Comparison of ENCODE assay signal across 13 mouse cellular contexts in the genomic region with DNA sequence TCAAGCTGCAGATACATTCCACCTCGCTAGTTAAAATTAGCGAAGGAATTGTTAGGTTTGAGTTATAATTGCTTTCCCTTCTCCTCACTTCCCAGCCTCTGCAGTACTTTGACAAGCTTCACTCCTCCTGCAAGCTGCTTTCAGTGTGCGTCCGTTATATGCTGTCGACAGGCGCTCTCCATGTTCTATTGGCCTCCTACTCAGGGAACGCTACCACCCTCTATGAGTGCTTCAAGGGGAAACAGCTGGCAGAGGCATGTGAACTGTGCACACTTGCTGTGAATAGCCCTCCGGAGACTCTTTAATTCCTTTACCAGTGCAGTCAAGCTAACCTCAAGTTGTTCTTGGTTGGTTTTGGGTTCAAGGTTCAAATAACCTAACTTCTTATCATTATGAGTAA. TPM values are rescaled to one million over a fixed set of nuclear protein-coding genes. Genes with fewer than 3 reads are reported as not detected.
DNase-seq lines count a peak whose midpoint lies in the region; ATAC-seq and TF ChIP-seq lines count a peak whose summit lies in the region.
"Had no signal": no experiment of that assay in that cellular context is flagged by ENCODE, and none has a peak within 500 bp of the region (broad histone marks: within the 10 kb centered on the region; RNA-seq: fewer than 3 reads in every experiment).

No protein-coding gene starts in this region.

- no peaks in the 10 kb centered on the region for H3K27me3 ChIP-seq in kidney, postnatal 0 days (ENCODE audit: insufficient read depth, low read length)
- no peaks in the 10 kb centered on the region for H3K27me3 ChIP-seq in kidney, embryonic 14.5 days (ENCODE audit: control insufficient read depth, insufficient read depth, low read length)
- 0 out of 2 replicates have a peak, but pooled peaks cover 2% of the 10 kb centered on the region for H3K27me3 ChIP-seq in limb, embryonic 12.5 days
- H3K27me3 ChIP-seq: embryonic facial prominence, embryonic 15.5 days had no signal

- H3K27ac ChIP-seq in kidney, postnatal 0 days, result no peak overlapping the region
- no peak overlapping the region for H3K27ac ChIP-seq in kidney, embryonic 14.5 days (ENCODE audit: low read depth, low read length)
- H3K27ac ChIP-seq in limb, embryonic 12.5 days, result no peak overlapping the region
- H3K27ac ChIP-seq: embryonic facial prominence, embryonic 15.5 days had no signal

- no peaks in the 10 kb centered on the region for H3K9me3 ChIP-seq in kidney, postnatal 0 days (replicated peaks; ENCODE audit: low read length)
- no peaks in the 10 kb centered on the region for H3K9me3 ChIP-seq in kidney, embryonic 14.5 days (ENCODE audit: control insufficient read depth, low read length)
- no peaks in the 10 kb centered on the region for H3K9me3 ChIP-seq in limb, embryonic 12.5 days
- H3K9me3 ChIP-seq: embryonic facial prominence, embryonic 15.5 days had no signal

- peak; percentile 8 for DNase-seq in kidney, postnatal 0 days (ENCODE audit: low spot score)
- peak; percentile 76 for DNase-seq in brain, adult 2 months (ENCODE audit: low read depth, low spot score)
- DNase-seq in embryo, embryonic 11 days, result peak; percentile 41
- DNase-seq in spleen, postnatal 10 days (ENCODE audit: low spot score in 2 of 2), result no peak
- no peak for DNase-seq in ovary, adult 18-20 months (ENCODE audit: low spot score)
- DNase-seq: cerebellum, adult 8-10 months; kidney, postnatal 14 days; liver, postnatal 0 days; thymus, postnatal 36 days had no signal

- H3K9ac ChIP-seq in kidney, postnatal 0 days (ENCODE audit: low read depth, low read length), result no peak overlapping the region
- H3K9ac ChIP-seq in kidney, embryonic 14.5 days (ENCODE audit: low read depth, low read length), result no peak overlapping the region
- H3K9ac ChIP-seq in limb, embryonic 12.5 days (replicated peaks), result no peak overlapping the region
- H3K9ac ChIP-seq: embryonic facial prominence, embryonic 15.5 days; liver, postnatal 0 days had no signal

- 56% methylated on average over 8 of the region's 8 CpGs for WGBS in kidney, postnatal 0 days
- 55% methylated on average over 8 of the region's 8 CpGs for WGBS in kidney, embryonic 14.5 days
- WGBS in limb, embryonic 12.5 days, result 30% methylated on average over 8 of the region's 8 CpGs

- no peak for ATAC-seq in kidney, postnatal 0 days (replicated peaks; ENCODE audit: low FRiP score, low read depth)
- ATAC-seq in kidney, embryonic 14.5 days (ENCODE audit: low FRiP score, low TSS enrichment), result no peak
- 0 out of 2 replicates have a peak, but pooled peaks have one; percentile 42 for ATAC-seq in limb, embryonic 12.5 days (ENCODE audit: insufficient number of reproducible peaks, insufficient read depth, low FRiP score, low TSS enrichment, low read depth)
- ATAC-seq: hindbrain, embryonic 16.5 days; liver, postnatal 0 days had no signal

- no peaks in the 10 kb centered on the region for H3K4me1 ChIP-seq in kidney, postnatal 0 days (replicated peaks; ENCODE audit: insufficient read depth, low read length)
- no peaks in the 10 kb centered on the region for H3K4me1 ChIP-seq in kidney, embryonic 14.5 days (ENCODE audit: control insufficient read depth, insufficient read depth, low read length)
- H3K4me1 ChIP-seq in limb, embryonic 12.5 days (replicated peaks), result peaks cover 17% of the 10 kb centered on the region
- H3K4me1 ChIP-seq: embryonic facial prominence, embryonic 15.5 days had no signal

- no peak overlapping the region for H3K4me3 ChIP-seq in kidney, postnatal 0 days (replicated peaks; ENCODE audit: low read depth, low read length)
- H3K4me3 ChIP-seq in kidney, embryonic 14.5 days (ENCODE audit: low read length), result no peak overlapping the region
- H3K4me3 ChIP-seq in limb, embryonic 12.5 days (replicated peaks), result no peak overlapping the region
- H3K4me3 ChIP-seq: embryonic facial prominence, embryonic 15.5 days had no signal

- 0 out of 2 replicates have a peak, but pooled peaks cover 3% of the 10 kb centered on the region for H3K36me3 ChIP-seq in kidney, postnatal 0 days (ENCODE audit: insufficient read depth, low read length)
- H3K36me3 ChIP-seq in kidney, embryonic 14.5 days (ENCODE audit: control insufficient read depth, insufficient read depth, low read length), result no peaks in the 10 kb centered on the region; the same call in 1 of the 2 replicates
- peaks cover 7% of the 10 kb centered on the region; the same call in 1 of the 2 replicates for H3K36me3 ChIP-seq in limb, embryonic 12.5 days

- no peak for TF ChIP-seq CTCF in kidney, postnatal 0 days (IDR thresholded peaks at IDR 0.05; ENCODE audit: low read depth)

- H3K4me2 ChIP-seq in kidney, postnatal 0 days (ENCODE audit: low read length), result no peak overlapping the region
- H3K4me2 ChIP-seq in kidney, embryonic 14.5 days (replicated peaks; ENCODE audit: low read depth, low read length), result no peak overlapping the region
- H3K4me2 ChIP-seq in limb, embryonic 12.5 days, result no peak overlapping the region
- H3K4me2 ChIP-seq: embryonic facial prominence, embryonic 15.5 days had no signal

RNA-seq across cellular contexts. Expression of a gene that starts 44.9 kb away (rescaled TPM):
- polyA plus RNA-seq in kidney, postnatal 0 days (2015; fragmentation: Nextera tagmentation; extraction: Ambion mirVana), result 91.4 and 92.6 TPM in 2 replicates
- 51.4 and 73.9 TPM in 2 replicates for polyA plus RNA-seq in kidney, embryonic 14.5 days (2014; fragmentation: Nextera tagmentation; extraction: Ambion mirVana)
- 57.5 and 57.9 TPM in 2 replicates for polyA plus RNA-seq in limb, embryonic 12.5 days (2016; fragmentation: Nextera tagmentation; extraction: Ambion mirVana)

Comparison
In these comparisons a context has a peak if more than half of its experiments do, and no peak if none do; other contexts are left out.
1. DNase-seq: peak in kidney, postnatal 0 days (single experiment), brain, adult 2 months (single experiment) and embryo, embryonic 11 days (single experiment); none in spleen, postnatal 10 days (0 of 2) and ovary, adult 18-20 months (single experiment).